Mouse (Mus musculus): Measurements from ENCODE around the gene Nsrp1. TPM values are rescaled to one million over a fixed set of nuclear protein-coding genes. Genes with fewer than 3 reads are reported as not detected.

The Nsrp1 gene
- polyA plus RNA-seq, 1 experiment = 1.3 TPM

DNA sequence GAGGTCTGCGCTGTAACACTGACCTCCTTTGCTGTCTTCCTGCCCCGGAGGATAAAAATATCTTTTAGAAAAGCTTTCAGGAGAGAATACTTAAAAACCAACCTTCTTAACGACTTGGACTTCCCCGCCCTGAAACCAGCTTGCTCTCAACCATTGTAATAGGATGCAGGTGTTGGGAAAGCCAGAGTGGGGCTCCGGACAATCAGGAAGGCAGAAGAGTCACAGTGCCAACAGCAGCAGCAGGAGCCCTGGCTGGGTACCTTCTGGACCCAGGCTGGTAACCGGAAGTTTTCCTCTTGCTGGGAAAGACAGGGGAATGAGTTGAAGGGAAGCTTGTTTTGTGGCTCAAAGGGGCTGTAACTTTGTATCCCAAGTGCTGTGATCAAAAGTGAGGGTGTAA, 71.6 kb downstream of the Nsrp1 start:
- no peaks in the 10 kb centered on the region for H3K36me3 ChIP-seq (ENCODE audit: control insufficient read depth, insufficient read depth, low read length)
- TF ChIP-seq POLR2A (IDR thresholded peaks at IDR 0.05; ENCODE audit: control insufficient read depth, extremely low read depth, insufficient read depth, low read length, poor library complexity) (no peak), CTCF (IDR thresholded peaks at IDR 0.05; ENCODE audit: borderline replicate concordance, control insufficient read depth, extremely low read depth, insufficient read depth, low read length, poor library complexity) (no peak)
- WGBS = 50% methylated on average over 6 of the region's 6 CpGs
- H3K4me3 ChIP-seq (ENCODE audit: control insufficient read depth, insufficient read depth, low read length) = no peak overlapping the region
- no peaks in the 10 kb centered on the region for H3K4me1 ChIP-seq (replicated peaks; ENCODE audit: control insufficient read depth, insufficient read depth, low read length)
- no peak for DNase-seq
- no peaks in the 10 kb centered on the region for H3K27me3 ChIP-seq (ENCODE audit: control insufficient read depth, insufficient read depth, low read length)
- no peak overlapping the region for H3K27ac ChIP-seq (ENCODE audit: control insufficient read depth, insufficient read depth, low read length)

DNA sequence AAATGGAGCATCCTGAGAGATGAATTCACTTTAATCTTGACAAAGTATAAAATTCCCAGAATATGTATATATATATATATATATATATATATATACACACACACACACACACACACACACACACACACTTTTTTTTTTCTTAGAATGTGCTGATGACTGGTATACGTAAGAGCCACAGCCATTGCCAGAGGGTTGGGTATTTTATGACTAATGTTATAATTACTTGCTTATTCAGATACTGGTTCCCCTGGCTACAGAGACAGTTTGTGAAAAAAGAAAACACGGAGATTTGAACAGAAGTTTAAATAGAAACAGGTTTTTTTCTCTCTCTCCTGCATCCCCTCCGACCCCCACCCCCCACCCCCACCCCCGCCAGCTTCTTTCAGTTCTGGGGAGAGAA, 72.4 kb downstream of the Nsrp1 start:
- TF ChIP-seq CTCF (IDR thresholded peaks at IDR 0.05; ENCODE audit: borderline replicate concordance, control insufficient read depth, extremely low read depth, insufficient read depth, low read length, poor library complexity) = no peak
- TF ChIP-seq POLR2A (IDR thresholded peaks at IDR 0.05; ENCODE audit: control insufficient read depth, extremely low read depth, insufficient read depth, low read length, poor library complexity) = no peak
- Histone ChIP-seq H3K27me3 (ENCODE audit: control insufficient read depth, insufficient read depth, low read length) (no peaks in the 10 kb centered on the region), H3K27ac (ENCODE audit: control insufficient read depth, insufficient read depth, low read length) (no peak overlapping the region), H3K4me3 (ENCODE audit: control insufficient read depth, insufficient read depth, low read length) (no peak overlapping the region), H3K4me1 (replicated peaks; ENCODE audit: control insufficient read depth, insufficient read depth, low read length) (no peaks in the 10 kb centered on the region), H3K36me3 (ENCODE audit: control insufficient read depth, insufficient read depth, low read length) (no peaks in the 10 kb centered on the region)
- WGBS = 70% methylated on average over 4 of the region's 4 CpGs
- no peak for DNase-seq

DNA sequence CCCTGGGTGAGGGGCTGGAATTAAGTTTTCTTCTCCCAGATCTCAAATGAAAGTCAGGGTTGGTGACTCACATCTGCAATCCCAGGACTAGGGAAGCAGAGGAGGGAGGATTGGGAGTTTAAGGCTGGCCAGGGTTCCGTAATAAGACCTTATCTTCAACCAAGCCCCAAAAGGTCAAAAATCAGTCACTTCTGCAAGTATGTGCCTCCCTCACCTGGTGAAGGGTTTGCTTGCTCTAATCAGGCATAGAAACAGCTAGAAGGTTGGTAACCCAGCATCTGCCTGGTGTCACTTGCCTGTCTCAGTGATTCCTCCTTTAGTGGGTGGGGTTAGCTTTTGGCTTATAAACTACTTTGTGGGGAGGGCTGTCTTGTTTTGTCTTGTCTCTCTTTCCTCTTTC, 75.9 kb downstream of the Nsrp1 start:
- no peak overlapping the region for H3K27ac ChIP-seq (ENCODE audit: control insufficient read depth, insufficient read depth, low read length)
- TF ChIP-seq POLR2A (IDR thresholded peaks at IDR 0.05; ENCODE audit: control insufficient read depth, extremely low read depth, insufficient read depth, low read length, poor library complexity) (no peak), CTCF (IDR thresholded peaks at IDR 0.05; ENCODE audit: borderline replicate concordance, control insufficient read depth, extremely low read depth, insufficient read depth, low read length, poor library complexity) (no peak)
- H3K4me1 ChIP-seq (replicated peaks; ENCODE audit: control insufficient read depth, insufficient read depth, low read length) = peaks cover 11% of the 10 kb centered on the region
- H3K27me3 ChIP-seq (ENCODE audit: control insufficient read depth, insufficient read depth, low read length) = peaks cover 14% of the 10 kb centered on the region
- H3K4me3 ChIP-seq (ENCODE audit: control insufficient read depth, insufficient read depth, low read length) = no peak overlapping the region
- no peak for DNase-seq
- H3K36me3 ChIP-seq (ENCODE audit: control insufficient read depth, insufficient read depth, low read length) = no peaks in the 10 kb centered on the region
- 93% methylated on average over 1 of the region's 1 CpGs for whole genome bisulfite sequencing

DNA sequence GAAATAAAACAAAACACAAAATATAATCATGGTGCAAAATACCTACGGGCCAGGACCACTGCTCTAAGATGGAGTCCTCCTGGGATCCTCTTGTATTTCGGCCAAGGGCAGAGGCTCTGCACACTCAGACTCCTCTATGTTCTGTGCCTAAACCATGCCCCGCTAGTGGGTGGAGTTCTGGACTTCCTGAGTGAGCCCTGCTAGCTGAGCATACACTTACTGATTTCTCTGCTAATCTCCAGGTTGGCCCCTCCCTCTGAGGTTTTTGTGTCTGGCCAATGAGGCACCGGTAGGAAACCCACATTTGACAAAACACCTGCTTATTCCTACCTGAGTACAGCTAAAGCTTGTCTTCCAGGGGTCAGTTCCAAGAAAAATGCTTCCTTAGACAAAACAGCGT, 77.5 kb downstream of the Nsrp1 start:
- Histone ChIP-seq H3K27ac (ENCODE audit: control insufficient read depth, insufficient read depth, low read length) (no peak overlapping the region), H3K4me1 (replicated peaks; ENCODE audit: control insufficient read depth, insufficient read depth, low read length) (peaks cover 11% of the 10 kb centered on the region), H3K36me3 (ENCODE audit: control insufficient read depth, insufficient read depth, low read length) (no peaks in the 10 kb centered on the region), H3K27me3 (ENCODE audit: control insufficient read depth, insufficient read depth, low read length) (peaks cover 21% of the 10 kb centered on the region), H3K4me3 (ENCODE audit: control insufficient read depth, insufficient read depth, low read length) (no peak overlapping the region)
- DNase-seq = no peak
- 18% methylated on average over 5 of the region's 5 CpGs for WGBS
- TF ChIP-seq CTCF (IDR thresholded peaks at IDR 0.05; ENCODE audit: borderline replicate concordance, control insufficient read depth, extremely low read depth, insufficient read depth, low read length, poor library complexity) (no peak), POLR2A (IDR thresholded peaks at IDR 0.05; ENCODE audit: control insufficient read depth, extremely low read depth, insufficient read depth, low read length, poor library complexity) (no peak)

DNA sequence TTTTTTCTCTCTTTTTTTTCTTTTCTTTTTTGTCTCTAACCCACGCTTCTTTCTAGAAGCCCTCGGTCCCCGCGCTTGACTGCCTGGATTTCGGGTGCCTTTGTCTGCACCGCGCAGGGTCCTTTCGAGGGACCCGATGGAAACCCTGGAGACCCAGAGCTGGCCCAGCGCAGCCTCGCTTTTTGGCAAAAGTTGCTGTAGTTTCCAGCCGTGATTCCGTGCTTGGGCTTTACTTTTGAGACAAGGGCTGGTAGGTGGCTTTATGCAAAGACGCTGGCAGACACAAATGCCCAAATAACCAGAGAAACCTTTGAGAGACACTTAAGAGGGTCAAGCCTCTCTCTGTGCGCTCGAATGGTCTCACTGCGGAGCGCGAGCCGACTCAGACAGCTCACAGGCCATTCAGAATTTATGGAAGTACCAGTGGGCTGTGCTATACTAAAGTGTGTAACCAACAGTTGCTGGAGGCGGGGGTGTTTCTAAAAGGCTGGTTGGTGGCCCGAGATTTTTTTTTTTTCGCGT, 79.5 kb downstream of the Nsrp1 start:
- H3K4me3 ChIP-seq (ENCODE audit: control insufficient read depth, insufficient read depth, low read length) = 0 out of 2 replicates have a peak overlapping the region, but pooled peaks have one; percentile 15
- DNase-seq = no peak
- peaks cover 11% of the 10 kb centered on the region for H3K4me1 ChIP-seq (replicated peaks; ENCODE audit: control insufficient read depth, insufficient read depth, low read length)

DNA sequence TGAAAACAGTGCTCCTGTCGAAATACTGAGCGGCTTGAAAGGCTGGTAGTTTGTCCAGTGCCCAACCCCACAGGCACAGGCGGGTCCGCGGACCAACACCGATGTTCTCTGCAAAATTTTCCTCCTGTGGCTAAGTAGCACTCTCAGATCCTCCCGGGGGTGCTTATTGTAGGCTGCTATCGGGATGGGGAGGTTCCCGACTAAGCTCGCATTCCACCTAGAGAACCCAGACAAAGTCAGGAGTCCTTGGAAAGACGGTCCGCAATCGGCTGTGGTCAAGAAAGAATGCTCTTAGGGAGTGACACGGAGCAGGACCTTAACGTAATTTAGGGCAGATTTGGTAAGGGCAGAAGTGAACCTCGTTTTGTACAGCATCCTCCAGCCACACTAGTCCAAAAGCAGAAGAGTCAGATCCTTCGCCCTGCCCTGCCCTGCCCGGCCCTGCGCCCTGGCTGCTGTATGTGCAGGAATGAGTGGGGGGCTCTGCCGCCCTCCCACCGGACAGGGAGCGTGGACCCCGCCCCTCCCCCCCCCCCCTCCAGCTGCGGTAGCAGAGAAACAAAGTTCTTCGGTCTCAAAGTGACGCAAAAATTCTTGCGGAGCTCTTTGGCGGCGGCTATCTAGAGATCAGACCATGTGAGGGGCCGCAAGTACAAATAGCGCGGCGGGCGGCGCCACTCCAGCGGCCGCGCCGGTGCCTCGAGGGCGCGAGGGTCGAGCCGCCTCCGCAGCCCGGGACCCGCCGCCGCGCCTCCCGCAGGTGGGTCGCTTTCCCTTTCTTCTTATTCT, 80.1 kb downstream of the Nsrp1 start, which contains the start of gene Slc6a4:
Gene Slc6a4, plus strand, starts transcription at position 688 of the 789 bp plus-strand sequence.
- Histone ChIP-seq H3K36me3 (ENCODE audit: control insufficient read depth, insufficient read depth, low read length) (no peaks in the 10 kb centered on the region), H3K4me1 (replicated peaks; ENCODE audit: control insufficient read depth, insufficient read depth, low read length) (peaks cover 12% of the 10 kb centered on the region), H3K4me3 (ENCODE audit: control insufficient read depth, insufficient read depth, low read length) (peak within 1 kb of the TSS; percentile 33; the same call in 1 of the 2 replicates), H3K27ac (ENCODE audit: control insufficient read depth, insufficient read depth, low read length) (no peak within 1 kb of the TSS), H3K27me3 (ENCODE audit: control insufficient read depth, insufficient read depth, low read length) (peaks cover 21% of the 10 kb centered on the region)
- TF ChIP-seq CTCF (IDR thresholded peaks at IDR 0.05; ENCODE audit: borderline replicate concordance, control insufficient read depth, extremely low read depth, insufficient read depth, low read length, poor library complexity) (no peak), POLR2A (IDR thresholded peaks at IDR 0.05; ENCODE audit: control insufficient read depth, extremely low read depth, insufficient read depth, low read length, poor library complexity) (no peak)
- 2% methylated on average over 52 of the region's 52 CpGs for WGBS
- no peak for DNase-seq

More for the DNA sequence above, 79.5 kb downstream of the Nsrp1 start:
- WGBS = 10% methylated on average over 24 of the region's 24 CpGs
- peaks cover 21% of the 10 kb centered on the region for H3K27me3 ChIP-seq (ENCODE audit: control insufficient read depth, insufficient read depth, low read length)
- TF ChIP-seq CTCF (IDR thresholded peaks at IDR 0.05; ENCODE audit: borderline replicate concordance, control insufficient read depth, extremely low read depth, insufficient read depth, low read length, poor library complexity) = no peak
- TF ChIP-seq POLR2A (IDR thresholded peaks at IDR 0.05; ENCODE audit: control insufficient read depth, extremely low read depth, insufficient read depth, low read length, poor library complexity) = no peak
- H3K36me3 ChIP-seq (ENCODE audit: control insufficient read depth, insufficient read depth, low read length) = no peaks in the 10 kb centered on the region
- H3K27ac ChIP-seq (ENCODE audit: control insufficient read depth, insufficient read depth, low read length) = no peak overlapping the region

Data from thymus, adult 2 months (tissue).